13 mouse cellular contexts compared by ENCODE assay signal in the genomic region with DNA sequence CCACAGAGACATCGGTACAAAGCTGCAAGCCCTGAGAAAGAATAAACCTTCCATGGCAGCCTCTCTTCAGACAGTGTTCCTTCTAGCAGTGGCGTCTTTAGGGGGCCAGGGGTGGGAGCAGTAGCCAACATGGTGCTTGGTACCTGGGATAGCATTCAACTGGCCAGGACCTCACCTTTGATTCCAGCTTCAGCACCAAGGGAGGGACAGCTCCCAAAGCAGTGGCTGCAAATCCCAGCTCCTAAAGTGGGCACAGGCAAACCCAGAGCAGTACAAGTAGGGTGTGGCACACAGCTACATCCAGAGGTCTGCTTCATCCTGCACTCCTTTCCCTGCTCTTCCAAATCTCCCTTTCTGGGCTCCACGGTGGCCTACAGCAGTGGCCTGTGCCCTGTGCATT.
DNase-seq lines count a peak whose midpoint lies in the region.
"Had no signal": no experiment of that assay in that cellular context is flagged by ENCODE, and none has a peak within 500 bp of the region (broad histone marks: within the 10 kb centered on the region; RNA-seq: fewer than 3 reads in every experiment).

No protein-coding gene starts in this region.

- DNase-seq in heart, postnatal 10 days, result peak; percentile 57 to 68
- no peak for DNase-seq in heart, adult 11 months
- DNase-seq in ovary, postnatal 36 days (ENCODE audit: low spot score), result peak; percentile 28
- DNase-seq in ovary, adult 18-20 months (ENCODE audit: low spot score), result no peak
- DNase-seq in embryonic facial prominence, embryonic 10.5 days (ENCODE audit: low spot score), result peak; percentile 42
- DNase-seq in retina, postnatal 1 day, result no peak
- no peak for DNase-seq in layer of hippocampus, adult 9-11 months
- DNase-seq: left cerebral cortex, postnatal 4 days; liver, postnatal 0 days; midbrain, embryonic 14.5 days had no signal

- H3K36me3 ChIP-seq in embryonic facial prominence, embryonic 10.5 days (replicated peaks), result peaks cover 7% of the 10 kb centered on the region; the same call in 1 of the 2 replicates
- H3K36me3 ChIP-seq: forebrain, embryonic 15.5 days had no signal

- H3K9me3 ChIP-seq in embryonic facial prominence, embryonic 10.5 days, result no peaks in the 10 kb centered on the region
- H3K9me3 ChIP-seq: embryonic facial prominence, embryonic 13.5 days; forebrain, embryonic 15.5 days had no signal

- WGBS in embryonic facial prominence, embryonic 10.5 days, result 84% methylated on average over 3 of the region's 3 CpGs

- H3K4me3 ChIP-seq in embryonic facial prominence, embryonic 10.5 days, result no peak overlapping the region
- H3K4me3 ChIP-seq: embryonic facial prominence, embryonic 13.5 days; forebrain, embryonic 15.5 days had no signal

- no peaks in the 10 kb centered on the region for H3K4me1 ChIP-seq in embryonic facial prominence, embryonic 10.5 days
- H3K4me1 ChIP-seq: embryonic facial prominence, embryonic 13.5 days had no signal

- intact Hi-C loops in heart, postnatal 10 days (cut with DNase I), result loop anchor here (5.0 kb wide), 1 partner anchor 82 kb away; no protein-coding TSS in a partner anchor

- no peaks in the 10 kb centered on the region for H3K27me3 ChIP-seq in embryonic facial prominence, embryonic 10.5 days (replicated peaks; ENCODE audit: low read depth, poor library complexity, severe bottlenecking)
- H3K27me3 ChIP-seq: CH12.LX; embryonic facial prominence, embryonic 13.5 days; forebrain, embryonic 15.5 days had no signal

- no peak overlapping the region for H3K27ac ChIP-seq in embryonic facial prominence, embryonic 10.5 days (replicated peaks)
- H3K27ac ChIP-seq: embryonic facial prominence, embryonic 13.5 days; forebrain, embryonic 15.5 days had no signal

Comparison
In these comparisons a context has a peak if more than half of its experiments do, and no peak if none do; other contexts are left out.
1. DNase-seq: peak in heart, postnatal 10 days (2 of 2), ovary, postnatal 36 days (single experiment) and embryonic facial prominence, embryonic 10.5 days (single experiment); none in heart, adult 11 months (single experiment), ovary, adult 18-20 months (single experiment), retina, postnatal 1 day (single experiment) and layer of hippocampus, adult 9-11 months (single experiment).